Mouse (Mus musculus) ES-E14 (cell line): ENCODE data around the gene Usp36.

Experiments used
- HCFC1 ChIP-seq: IDR thresholded peaks from 2 replicates; pipeline ENCODE4 v1.6.1; 2012; ENCODE audit warnings: low read length, inconsistent platforms, borderline replicate concordance; ENCODE audit not compliant: insufficient read depth
- ZC3H11A ChIP-seq: IDR thresholded peaks from 2 replicates; pipeline ENCODE4 v1.6.1; 2012; ENCODE audit warnings: low read depth, mild to moderate bottlenecking, inconsistent platforms, low read length, borderline replicate concordance
- ZNF384 ChIP-seq: IDR thresholded peaks from 2 replicates; pipeline ENCODE4 v1.6.1; 2012; ENCODE audit warnings: low read depth, low read length, inconsistent platforms

GRCm38 (mm10) chr11:118226850-118227249 lies 63.2 kb downstream of the Usp36 start:
- TF ChIP-seq ZC3H11A (no peak), ZNF384 (no peak), HCFC1 (no peak)
